Mouse (Mus musculus) cerebellum, postnatal 25 days (tissue): ENCODE measurements around the gene Ptpn14.
A peak's percentile ranks its signal among the peaks of the same experiment; 100 is the strongest.

ENCODE experiments used
- DNase-seq, 2 experiments: peaks; one replicate each; pipeline ENCODE4 v3.0.0; 2021; ENCODE audit warnings: mixed read lengths in 2 of 2

Gene Ptpn14

GRCm38 (mm10) chr1:189718600-189718999 lies 9.5 kb upstream of the Ptpn14 start:
- no peak for DNase-seq

- no peak for DNase-seq
These were observed 1.9 kb upstream of the Ptpn14 start for GRCm38 (mm10) chr1:189726121-189726520.

- no peak for DNase-seq
These were observed 653 bp upstream of the Ptpn14 start for GRCm38 (mm10) chr1:189727346-189727883.

GRCm38 (mm10) chr1:189728784-189729115 lies 682 bp downstream of the Ptpn14 start:
- DNase-seq = no peak

GRCm38 (mm10) chr1:189729141-189729815 lies 1.2 kb downstream of the Ptpn14 start:
- no peak for DNase-seq

GRCm38 (mm10) chr1:189731697-189732096 lies 3.6 kb downstream of the Ptpn14 start:
- no peak for DNase-seq

GRCm38 (mm10) chr1:189732156-189732555 lies 4.1 kb downstream of the Ptpn14 start:
- no peak for DNase-seq

GRCm38 (mm10) chr1:189740075-189740474 lies 12.0 kb downstream of the Ptpn14 start:
- DNase-seq = no peak

- no peak for DNase-seq
These were observed 14.0 kb downstream of the Ptpn14 start for GRCm38 (mm10) chr1:189742041-189742440.

- DNase-seq = no peak
These were observed 15.1 kb downstream of the Ptpn14 start for GRCm38 (mm10) chr1:189743136-189743535.

- no peak for DNase-seq
These were observed 17.0 kb downstream of the Ptpn14 start for GRCm38 (mm10) chr1:189744914-189745710.

GRCm38 (mm10) chr1:189746520-189746919 lies 18.5 kb downstream of the Ptpn14 start:
- DNase-seq = no peak

GRCm38 (mm10) chr1:189749789-189750188 lies 21.7 kb downstream of the Ptpn14 start:
- DNase-seq = no peak

GRCm38 (mm10) chr1:189750233-189750632 lies 22.2 kb downstream of the Ptpn14 start:
- no peak for DNase-seq

GRCm38 (mm10) chr1:189752245-189752644 lies 24.2 kb downstream of the Ptpn14 start:
- DNase-seq = no peak

- no peak for DNase-seq
These were observed 27.0 kb downstream of the Ptpn14 start for GRCm38 (mm10) chr1:189755072-189755471.

GRCm38 (mm10) chr1:189756306-189757053 lies 28.4 kb downstream of the Ptpn14 start:
- DNase-seq = peak; percentile 70 to 75

- no peak for DNase-seq
These were observed 29.0 kb downstream of the Ptpn14 start for GRCm38 (mm10) chr1:189757054-189757408.

GRCm38 (mm10) chr1:189761581-189762021 lies 33.5 kb downstream of the Ptpn14 start:
- DNase-seq = no peak

- no peak for DNase-seq
These were observed 36.2 kb downstream of the Ptpn14 start for GRCm38 (mm10) chr1:189764258-189764657.

- no peak for DNase-seq
These were observed 39.1 kb downstream of the Ptpn14 start for GRCm38 (mm10) chr1:189767164-189767563.

GRCm38 (mm10) chr1:189767910-189768309 lies 39.8 kb downstream of the Ptpn14 start:
- no peak for DNase-seq

- no peak for DNase-seq
These were observed 42.4 kb downstream of the Ptpn14 start for GRCm38 (mm10) chr1:189770516-189770915.
